Mouse (Mus musculus): ENCODE results near the gene Nos1. TPM values are rescaled to one million over a fixed set of nuclear protein-coding genes. Genes with fewer than 3 reads are reported as not detected.

The Nos1 gene
- total RNA-seq, 2 experiments from 2014 or later, result 28.5 to 39.3 TPM

DNA sequence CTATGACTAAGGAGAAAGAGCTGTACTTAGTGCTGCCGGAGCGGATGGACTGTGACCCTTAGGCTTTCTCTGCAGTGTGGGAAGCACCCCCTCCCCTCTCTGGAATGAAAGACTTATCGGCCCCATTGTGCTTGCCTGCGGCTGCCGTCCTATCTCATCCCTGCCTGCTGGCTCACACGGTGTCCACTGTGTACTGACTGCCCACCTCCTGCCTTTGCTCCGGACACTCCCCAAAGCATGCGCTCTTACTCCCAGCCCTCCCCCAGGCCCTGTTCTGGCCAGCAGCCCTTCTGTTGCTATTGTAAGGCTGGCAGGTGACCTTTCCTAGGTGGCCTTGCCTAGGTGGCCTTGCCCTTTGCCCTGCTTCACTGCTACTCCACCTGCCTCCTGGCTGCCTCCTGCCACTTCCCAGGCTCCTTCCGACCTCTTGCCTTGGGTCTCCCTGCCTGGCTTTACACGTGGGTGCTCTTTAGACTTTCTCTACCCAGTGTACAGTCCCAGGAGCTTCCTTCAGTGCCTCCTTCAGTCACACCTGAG is 216.7 kb downstream of the Nos1 start:
- no peak for DNase-seq

DNA sequence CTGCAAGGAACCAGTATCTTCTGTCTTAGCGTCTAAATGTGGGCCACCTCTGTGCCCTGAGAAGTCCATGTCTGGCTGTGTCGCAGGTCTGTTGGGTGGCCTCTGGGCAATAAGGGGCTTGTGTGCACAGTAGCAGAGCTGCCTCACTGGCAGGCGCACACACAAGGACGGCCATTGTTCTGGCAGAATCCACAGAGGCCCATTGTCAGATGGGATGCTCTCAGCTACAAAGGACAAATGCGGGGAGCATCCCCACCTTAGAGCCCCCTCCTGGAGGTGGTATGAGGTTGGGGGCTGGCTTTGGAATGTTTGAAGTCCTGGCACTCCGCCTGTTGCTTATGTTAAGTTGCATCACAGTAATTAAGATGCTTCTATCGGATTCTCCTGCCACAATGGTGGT is 218.2 kb downstream of the Nos1 start:
- no peak for DNase-seq

DNA sequence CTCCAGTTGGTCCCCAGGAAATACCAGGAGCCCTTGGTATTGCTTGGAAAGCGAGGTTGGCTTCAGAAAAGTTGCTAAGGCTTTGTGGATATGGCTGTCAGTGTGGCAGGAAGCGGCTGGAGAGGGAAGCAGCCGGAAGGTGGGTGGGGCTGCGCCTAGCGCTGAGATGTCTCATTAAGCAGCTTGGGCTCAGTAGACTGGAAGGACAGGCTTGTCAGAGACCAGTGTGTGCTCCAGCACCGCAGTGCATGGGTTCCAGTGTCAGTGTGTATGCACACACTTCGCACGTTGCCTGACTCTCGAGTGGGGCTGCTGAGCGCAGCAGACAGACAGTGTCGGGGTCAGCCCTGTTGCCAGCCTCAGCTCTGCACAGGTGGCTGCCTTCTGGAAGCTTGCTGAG is 218.8 kb downstream of the Nos1 start:
- no peak for DNase-seq

DNA sequence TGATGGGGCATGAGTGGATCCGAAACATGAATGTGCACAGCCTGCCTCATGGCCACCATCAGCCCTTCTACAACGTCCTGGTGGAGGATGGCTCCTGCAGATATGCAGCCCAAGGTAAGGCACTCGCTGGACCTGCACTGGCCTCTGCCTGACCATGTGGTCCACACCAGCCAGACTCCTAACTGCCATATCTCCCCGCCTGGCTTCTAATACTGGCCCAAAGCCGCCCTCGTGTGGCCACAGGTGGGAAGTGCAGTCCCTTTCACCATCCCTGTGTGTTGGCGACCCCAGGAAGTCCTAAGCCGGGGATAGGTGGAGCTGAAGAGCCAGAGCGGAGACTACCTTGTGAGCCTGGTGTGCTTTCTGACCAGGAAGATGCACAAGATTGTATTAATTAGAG is 221.2 kb downstream of the Nos1 start:
- no peak for DNase-seq

DNA sequence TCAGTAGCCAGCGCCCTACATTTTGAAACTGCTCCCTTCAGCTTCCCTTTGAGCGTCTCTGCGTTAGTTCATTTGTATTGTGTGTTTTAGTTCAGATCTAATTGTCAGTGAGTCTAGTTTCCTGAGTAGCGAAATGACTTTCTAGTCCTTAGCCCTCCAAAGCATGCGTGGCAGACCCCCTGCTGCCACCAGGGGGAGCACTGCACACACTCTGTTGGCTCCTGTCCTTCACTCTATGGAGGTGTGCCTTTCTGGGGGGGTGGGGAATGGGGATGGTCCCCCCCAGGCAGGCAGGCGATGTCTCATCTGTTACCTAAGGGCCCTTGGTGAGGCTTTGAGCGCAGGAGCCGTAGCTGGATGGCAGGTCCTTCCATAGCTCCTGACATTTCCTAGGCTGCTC is 223.8 kb downstream of the Nos1 start:
- DNase-seq, result no peak

DNA sequence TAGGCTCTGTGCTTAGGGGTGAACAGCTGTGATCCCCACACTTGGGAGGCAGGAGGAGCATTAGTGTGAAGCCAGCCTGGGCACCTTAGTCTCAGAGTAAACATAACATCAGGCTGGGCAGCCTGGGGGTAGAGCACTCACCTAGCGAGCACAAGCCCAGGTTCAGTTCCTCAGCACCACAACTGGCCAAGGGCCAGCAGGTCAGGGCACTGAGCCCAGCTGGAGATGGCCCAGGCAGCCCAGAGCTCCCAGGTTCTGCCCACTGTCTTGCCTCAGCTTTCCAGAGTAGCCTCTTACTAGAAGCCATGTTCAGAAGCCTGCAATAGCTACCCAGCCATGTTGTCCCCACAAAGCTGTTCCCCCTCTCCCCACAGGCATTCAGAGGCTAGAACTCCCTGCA is 224.9 kb downstream of the Nos1 start:
- no peak for DNase-seq

DNA sequence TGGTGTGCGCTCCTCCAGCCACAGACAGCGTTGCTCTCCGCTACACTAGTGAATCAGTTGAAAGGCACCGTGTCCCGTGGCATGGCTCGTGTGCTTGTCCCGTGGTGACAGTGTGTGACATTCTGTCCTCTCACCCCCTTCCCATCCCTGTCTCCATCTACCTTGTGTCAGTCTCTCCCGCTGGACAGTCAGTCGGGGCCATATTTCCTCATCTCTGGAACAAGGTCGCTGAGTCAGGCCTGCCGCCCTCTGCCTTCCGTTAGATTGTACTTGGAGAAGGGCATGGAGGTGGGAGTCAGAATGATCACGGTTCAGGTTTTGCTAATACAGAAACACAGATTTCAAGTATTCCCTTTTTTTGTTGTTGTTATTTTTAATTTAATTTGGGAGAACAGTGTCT is 227.5 kb downstream of the Nos1 start:
- no peak for DNase-seq

Other genes with a start within 250 kb of the Nos1 start
- 10 to 100 TPM in 1 of 2 experiments, 1 to 10 TPM in 1; 8.1 to 12.9 TPM for gene Fbxo21, start 195.7 kb downstream of the Nos1 start, total RNA-seq (2021)
- gene Tesc, start 246.7 kb downstream of the Nos1 start, total RNA-seq (2021), result 1 to 10 TPM in 1 of 2 experiments, under 1 TPM in 1; 0.28 to 1.0 TPM